Mouse (Mus musculus) neural tube, embryonic 12.5 days (tissue): ENCODE measurements at regions not wholly inside any gene's neighbourhood (a gene's known extent, or its start where the extent isn't known, plus 50 kb on each side); places are given as distances from the start of the nearest gene placed in this dataset.
"Not testable (repeated sequence)": the region's sequence is repeated elsewhere in the genome, so short reads cannot be mapped to it uniquely, and the experiment has no call there.

Source experiments
- ATAC-seq: fragments of 200-750 bp; cut with Nextera tagmentation; 2 replicates; pipeline ENCODE4 v1.8.0; 2017; ENCODE audit warnings: low read depth, mild to moderate bottlenecking, moderate TSS enrichment, moderate library complexity; ENCODE audit not compliant: low FRiP score
- H3K27ac ChIP-seq: fragments of 300-500 bp; sonication (generic); 2 replicates; pipeline ENCODE4 v1.5.1; 2016
- H3K27me3 ChIP-seq: fragments of 300-500 bp; sonication (generic); replicated peaks from 2 replicates; pipeline ENCODE4 v1.6.1; 2016; ENCODE audit warnings: mild to moderate bottlenecking
- H3K36me3 ChIP-seq: fragments of 300-500 bp; sonication (generic); 2 replicates; pipeline ENCODE4 v1.6.1; 2016; ENCODE audit warnings: mild to moderate bottlenecking
- H3K4me1 ChIP-seq: fragments of 300-500 bp; sonication (generic); 2 replicates; pipeline ENCODE4 v1.6.1; 2016
- H3K4me2 ChIP-seq: fragments of 300-500 bp; sonication (generic); replicated peaks from 2 replicates; pipeline ENCODE4 v1.6.1; 2016; ENCODE audit warnings: mild to moderate bottlenecking
- H3K4me3 ChIP-seq: fragments of 300-500 bp; sonication (generic); 2 replicates; pipeline ENCODE4 v1.5.1; 2016
- H3K9ac ChIP-seq: fragments of 300-500 bp; sonication (generic); 2 replicates; pipeline ENCODE4 v1.6.1; 2016; ENCODE audit warnings: mild to moderate bottlenecking
- H3K9me3 ChIP-seq: fragments of 300-500 bp; sonication (generic); 2 replicates; pipeline ENCODE4 v1.6.1; 2016; ENCODE audit warnings: mild to moderate bottlenecking
- WGBS: fragments of 180-500 bp; shearing (Covaris S2); methylation state at CpG from one replicate; pipeline ENCODE4 v1.1.7; 2016; 5-methylcytosine and 5-hydroxymethylcytosine counted together

DNA sequence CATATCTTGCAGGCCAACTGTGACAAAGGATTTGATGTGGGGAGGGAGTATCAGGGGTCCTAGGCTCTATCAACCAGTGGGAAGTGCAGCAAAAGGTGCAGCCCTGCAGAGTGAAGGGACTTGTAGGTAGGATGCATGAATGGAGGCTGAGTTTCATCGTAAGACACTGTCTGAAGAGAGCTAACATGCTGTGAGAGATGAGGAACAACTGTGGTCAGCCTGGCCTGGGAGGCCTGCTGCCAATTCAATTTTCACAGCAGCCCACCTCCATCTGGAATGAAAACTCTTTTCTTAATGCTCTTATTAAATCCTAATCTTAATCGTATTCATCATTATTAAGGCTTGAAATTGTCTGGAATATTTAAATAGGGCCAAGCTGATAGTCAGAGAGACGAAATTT, 622.1 kb upstream of the Brinp1 start:
- ATAC-seq, result no peak
- H3K9ac ChIP-seq, result no peak overlapping the region
- 81% methylated on average over 3 of the region's 3 CpGs for WGBS
- H3K9me3 ChIP-seq, result no peaks in the 10 kb centered on the region
- no peaks in the 10 kb centered on the region for H3K27me3 ChIP-seq
- no peak overlapping the region for H3K4me3 ChIP-seq
- no peak overlapping the region for H3K27ac ChIP-seq
- no peaks in the 10 kb centered on the region for H3K4me1 ChIP-seq
- no peak overlapping the region for H3K4me2 ChIP-seq
- no peaks in the 10 kb centered on the region for H3K36me3 ChIP-seq

DNA sequence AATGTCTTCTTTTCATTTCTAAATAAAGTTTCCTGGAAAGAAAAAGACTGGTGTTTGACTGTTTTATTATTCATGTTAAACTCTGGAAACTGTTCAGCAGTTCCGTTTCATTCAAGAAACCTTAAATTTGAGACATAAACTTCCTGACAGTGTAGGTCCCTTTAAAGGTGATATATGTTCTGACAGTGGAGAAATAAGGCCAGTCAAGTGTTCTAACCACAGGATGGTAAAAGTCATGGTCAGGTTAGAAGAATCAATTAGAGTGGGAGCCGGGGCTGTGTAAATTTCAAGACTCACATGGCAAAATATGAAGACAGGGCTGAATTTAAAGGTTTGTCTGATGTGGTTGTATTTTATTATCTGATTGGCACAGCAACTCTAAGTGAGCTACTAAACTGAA, 593.9 kb upstream of the Brinp1 start:
- no peak overlapping the region for H3K4me3 ChIP-seq
- 74% methylated on average over 2 of the region's 2 CpGs for WGBS
- no peaks in the 10 kb centered on the region for H3K36me3 ChIP-seq
- no peak overlapping the region for H3K27ac ChIP-seq
- H3K4me2 ChIP-seq, result no peak overlapping the region
- no peak overlapping the region for H3K9ac ChIP-seq
- no peaks in the 10 kb centered on the region for H3K9me3 ChIP-seq
- no peaks in the 10 kb centered on the region for H3K27me3 ChIP-seq
- no peak for ATAC-seq
- no peaks in the 10 kb centered on the region for H3K4me1 ChIP-seq

DNA sequence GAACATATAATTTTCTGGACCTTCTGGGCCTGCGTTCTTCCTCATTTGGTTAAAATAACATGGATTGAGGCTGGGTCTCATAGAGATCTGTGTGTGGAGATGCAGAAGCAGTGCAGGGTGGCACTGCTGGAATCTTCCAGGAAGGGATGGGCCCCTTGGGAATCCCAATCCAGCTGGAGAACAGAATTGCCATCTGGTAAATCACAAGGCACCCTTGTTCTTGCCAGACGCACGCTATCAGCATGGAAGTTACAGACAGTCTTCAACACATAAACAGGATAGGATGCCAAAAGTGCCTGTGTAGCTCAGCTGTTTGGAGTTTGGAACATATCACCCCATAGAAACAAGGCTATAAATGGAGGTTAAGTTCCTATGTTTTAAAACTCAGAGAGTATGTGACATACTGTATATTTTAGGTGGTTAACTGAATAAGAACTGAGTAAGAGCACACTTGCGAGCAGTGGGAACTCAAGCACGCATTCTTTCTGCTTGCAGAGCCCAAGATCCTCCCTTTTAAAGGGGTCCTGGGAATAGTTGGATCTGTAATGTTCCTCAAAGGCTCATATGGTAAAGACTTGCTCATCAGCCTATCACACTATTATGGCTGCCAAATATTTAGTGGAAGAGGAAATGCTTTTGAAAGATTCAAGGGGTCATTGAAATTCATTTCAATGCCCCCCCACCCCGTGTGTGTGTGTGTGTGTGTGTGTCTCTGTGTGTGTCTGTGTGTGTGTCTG, 584.1 kb upstream of the Brinp1 start:
- Histone ChIP-seq H3K27ac (no peak overlapping the region), H3K9ac (no peak overlapping the region), H3K27me3 (no peaks in the 10 kb centered on the region), H3K4me1 (no peaks in the 10 kb centered on the region), H3K9me3 (no peaks in the 10 kb centered on the region), H3K4me3 (no peak overlapping the region), H3K36me3 (no peaks in the 10 kb centered on the region), H3K4me2 (no peak overlapping the region)
- ATAC-seq, result no peak
- 76% methylated on average over 6 of the region's 6 CpGs for WGBS

DNA sequence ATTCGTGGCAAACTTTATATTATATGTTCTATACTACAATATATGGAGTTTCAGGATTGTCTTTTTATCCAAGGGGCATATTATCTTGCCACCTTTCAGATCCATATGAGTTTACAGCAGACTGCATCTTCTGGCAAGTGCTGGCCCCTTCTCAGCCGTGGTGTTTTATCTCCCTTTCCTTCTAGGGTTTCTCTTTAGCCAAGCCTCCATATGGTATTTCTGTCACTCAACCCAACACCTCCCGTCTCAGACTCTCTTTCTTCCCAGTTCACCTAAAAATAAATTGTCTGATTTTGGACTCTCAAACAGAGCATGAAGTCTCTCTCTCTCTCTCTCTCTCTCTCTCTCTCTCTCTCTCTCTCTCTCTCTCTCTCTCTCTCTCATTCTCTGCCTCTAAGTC, 578.9 kb upstream of the Brinp1 start:
- Histone ChIP-seq H3K4me3 (no peak overlapping the region), H3K9ac (no peak overlapping the region), H3K9me3 (no peaks in the 10 kb centered on the region), H3K4me2 (no peak overlapping the region), H3K36me3 (no peaks in the 10 kb centered on the region), H3K27me3 (no peaks in the 10 kb centered on the region), H3K27ac (no peak overlapping the region), H3K4me1 (no peaks in the 10 kb centered on the region)
- no peak for ATAC-seq
- 62% methylated on average over 3 of the region's 3 CpGs for WGBS

DNA sequence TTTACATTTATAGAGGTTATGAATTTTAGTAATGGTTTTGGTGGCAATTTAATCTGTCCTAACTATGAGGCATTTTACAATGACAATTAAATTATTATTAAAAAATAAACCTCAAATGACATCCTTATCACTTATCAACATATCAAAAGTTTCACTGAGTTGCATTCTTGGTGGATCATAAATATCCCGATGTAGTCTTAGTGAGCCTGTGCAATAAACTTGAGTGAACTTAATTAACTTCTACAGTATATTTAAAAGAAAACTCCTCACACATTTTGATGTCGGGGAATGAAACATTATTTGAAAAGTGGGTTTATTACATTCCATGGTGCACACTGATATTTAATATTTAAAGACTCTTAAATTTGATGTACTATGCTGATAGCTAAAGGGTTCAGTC, 568.9 kb upstream of the Brinp1 start:
- WGBS, result 88% methylated on average over 2 of the region's 2 CpGs
- no peak overlapping the region for H3K4me2 ChIP-seq
- no peaks in the 10 kb centered on the region for H3K27me3 ChIP-seq
- no peak overlapping the region for H3K27ac ChIP-seq
- no peaks in the 10 kb centered on the region for H3K4me1 ChIP-seq
- H3K9ac ChIP-seq, result no peak overlapping the region
- no peak for ATAC-seq
- H3K9me3 ChIP-seq, result no peaks in the 10 kb centered on the region
- H3K36me3 ChIP-seq, result no peaks in the 10 kb centered on the region
- no peak overlapping the region for H3K4me3 ChIP-seq

DNA sequence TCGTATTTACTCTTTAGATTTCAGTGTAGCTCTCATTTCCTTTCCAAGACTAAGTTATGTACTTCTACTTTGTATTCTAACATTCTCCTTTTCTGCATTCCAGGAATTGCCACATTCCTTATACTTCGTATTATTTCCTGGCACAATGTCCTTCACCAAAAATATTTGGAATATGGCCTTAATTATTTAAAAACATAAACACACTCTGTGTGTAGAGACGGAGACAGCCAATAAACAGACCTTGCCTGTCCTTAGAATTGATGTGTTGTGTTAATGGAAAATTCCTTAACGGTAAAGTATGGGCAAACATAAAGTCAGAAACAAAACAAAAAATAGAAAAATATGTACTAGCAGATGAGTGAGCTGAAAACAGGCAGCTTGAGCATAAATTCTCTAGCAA, 554.1 kb upstream of the Brinp1 start:
- H3K27ac ChIP-seq, result no peak overlapping the region
- WGBS, result 84% methylated on average over 4 of the region's 4 CpGs

DNA sequence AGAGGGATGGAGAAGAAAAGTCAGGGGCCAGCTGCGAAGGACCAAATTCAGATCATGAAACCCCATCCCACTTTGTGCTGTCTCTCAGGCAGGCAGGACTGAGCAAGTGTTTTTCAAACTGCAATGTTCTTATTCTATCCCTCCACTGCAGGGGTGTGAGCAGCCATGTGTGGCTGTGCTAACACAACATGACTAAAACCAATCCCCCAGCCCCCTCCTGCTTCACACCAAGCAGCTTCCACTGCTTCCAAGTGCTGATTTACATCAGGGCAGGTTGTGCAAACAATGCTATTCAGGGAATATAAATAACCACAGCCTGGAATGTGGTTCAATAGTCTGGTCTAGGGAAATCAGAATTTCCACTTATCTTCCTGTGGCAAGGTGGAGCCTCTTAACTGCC, 517.0 kb upstream of the Brinp1 start:
- no peaks in the 10 kb centered on the region for H3K27me3 ChIP-seq
- H3K4me1 ChIP-seq, result no peaks in the 10 kb centered on the region
- H3K4me2 ChIP-seq, result no peak overlapping the region
- H3K36me3 ChIP-seq, result no peaks in the 10 kb centered on the region
- ATAC-seq, result no peak; the same call in 1 of the 2 replicates
- WGBS, result 89% methylated on average over 1 of the region's 1 CpGs
- H3K9ac ChIP-seq, result no peak overlapping the region
- no peak overlapping the region for H3K27ac ChIP-seq
- no peak overlapping the region for H3K4me3 ChIP-seq
- no peaks in the 10 kb centered on the region for H3K9me3 ChIP-seq

More for the DNA sequence above, 554.1 kb upstream of the Brinp1 start:
- no peaks in the 10 kb centered on the region for H3K36me3 ChIP-seq
- no peak overlapping the region for H3K9ac ChIP-seq
- H3K4me2 ChIP-seq, result no peak overlapping the region
- no peaks in the 10 kb centered on the region for H3K4me1 ChIP-seq
- no peaks in the 10 kb centered on the region for H3K27me3 ChIP-seq
- no peaks in the 10 kb centered on the region for H3K9me3 ChIP-seq
- no peak overlapping the region for H3K4me3 ChIP-seq
- no peak for ATAC-seq

DNA sequence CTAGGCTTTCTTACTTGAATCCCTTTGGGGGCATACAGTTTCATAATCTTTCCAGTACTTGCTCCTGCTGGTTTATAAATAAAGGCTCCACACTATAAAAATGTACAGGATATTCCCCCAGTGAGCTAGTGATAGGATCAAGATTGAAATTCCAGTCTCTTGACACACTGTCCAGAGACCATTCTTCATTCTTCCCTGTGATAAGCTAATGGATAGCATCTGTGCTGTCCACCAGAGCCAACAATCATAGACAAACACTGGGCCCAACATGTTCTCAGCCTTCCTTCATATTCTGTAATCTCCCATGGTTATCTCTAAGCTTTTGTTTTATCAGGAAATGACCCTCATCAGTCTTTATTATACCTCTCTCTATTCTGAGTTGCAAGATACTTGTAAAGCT, 505.8 kb upstream of the Brinp1 start:
- no peak for ATAC-seq
- H3K4me2 ChIP-seq, result no peak overlapping the region
- H3K9me3 ChIP-seq, result no peaks in the 10 kb centered on the region
- no peak overlapping the region for H3K4me3 ChIP-seq
- H3K4me1 ChIP-seq, result no peaks in the 10 kb centered on the region
- H3K27me3 ChIP-seq, result no peaks in the 10 kb centered on the region
- H3K9ac ChIP-seq, result no peak overlapping the region
- no peaks in the 10 kb centered on the region for H3K36me3 ChIP-seq
- H3K27ac ChIP-seq, result no peak overlapping the region

DNA sequence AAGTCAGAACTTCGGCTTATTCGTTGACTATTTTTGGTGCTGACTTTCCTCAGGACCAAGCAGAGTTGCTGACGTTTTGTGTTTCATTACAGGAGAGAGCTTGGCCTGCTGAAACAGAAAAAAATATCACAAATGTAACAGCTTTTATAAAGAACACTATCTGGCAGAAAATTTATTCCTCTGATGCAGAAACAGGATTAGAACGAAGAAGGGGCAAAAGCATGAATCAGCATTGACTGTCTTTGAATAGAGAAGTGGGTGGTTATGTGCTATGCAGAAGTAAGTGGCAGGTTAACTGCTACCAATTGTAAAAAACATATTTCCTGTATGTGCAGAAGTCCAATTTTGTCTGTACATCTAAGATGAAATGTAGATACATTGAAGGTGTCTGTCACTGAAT, 502.2 kb upstream of the Brinp1 start:
- WGBS, result 91% methylated on average over 4 of the region's 4 CpGs

DNA sequence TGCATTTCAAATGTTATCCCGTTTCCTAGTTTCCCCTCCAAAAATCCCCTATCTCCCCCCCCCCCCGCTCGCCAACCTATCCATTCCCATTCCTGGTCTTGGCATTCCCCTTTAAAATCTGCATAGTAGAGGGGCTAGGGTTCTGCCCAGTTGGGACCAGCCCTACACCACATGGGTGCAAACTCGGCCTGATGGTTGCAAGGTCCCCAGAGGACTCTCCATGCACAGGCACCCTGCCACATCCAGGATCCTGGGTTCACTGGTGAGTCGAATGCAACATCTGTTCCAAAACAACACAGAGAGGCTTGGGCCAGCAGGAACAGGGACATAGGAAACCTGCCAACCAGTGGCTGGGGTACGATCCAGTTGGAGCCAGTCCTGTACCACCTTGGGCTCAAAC, 492.0 kb upstream of the Brinp1 start:
- Histone ChIP-seq H3K4me2 (no peak overlapping the region), H3K9me3 (no peaks in the 10 kb centered on the region), H3K4me1 (no peaks in the 10 kb centered on the region), H3K27ac (no peak overlapping the region), H3K36me3 (no peaks in the 10 kb centered on the region), H3K27me3 (no peaks in the 10 kb centered on the region), H3K4me3 (no peak overlapping the region), H3K9ac (no peak overlapping the region)
- 89% methylated on average over 6 of the region's 6 CpGs for WGBS
- no peak for ATAC-seq

More for the DNA sequence above, 502.2 kb upstream of the Brinp1 start:
- no peaks in the 10 kb centered on the region for H3K9me3 ChIP-seq
- H3K27me3 ChIP-seq, result no peaks in the 10 kb centered on the region
- no peak overlapping the region for H3K4me2 ChIP-seq
- H3K36me3 ChIP-seq, result no peaks in the 10 kb centered on the region
- H3K27ac ChIP-seq, result no peak overlapping the region
- no peak overlapping the region for H3K9ac ChIP-seq
- no peaks in the 10 kb centered on the region for H3K4me1 ChIP-seq
- no peak overlapping the region for H3K4me3 ChIP-seq
- ATAC-seq, result no peak

DNA sequence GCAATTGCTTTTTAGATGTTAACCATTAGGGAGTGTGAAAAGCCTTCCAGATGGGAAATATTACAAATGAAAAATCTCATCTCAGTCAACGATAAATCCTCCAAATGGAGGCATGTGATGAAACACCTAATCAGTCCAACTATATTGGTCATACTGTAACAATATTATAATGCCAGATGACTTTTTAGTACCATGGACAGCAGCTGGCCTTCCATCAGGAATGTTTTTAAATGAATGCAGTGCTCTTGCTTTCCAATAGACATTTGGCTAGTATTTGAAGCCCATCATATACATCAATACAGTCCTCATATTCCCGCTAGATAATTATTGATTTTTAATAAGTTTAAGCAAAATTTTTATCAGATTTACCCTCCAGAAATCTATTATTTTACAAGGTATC, 489.8 kb upstream of the Brinp1 start:
- 86% methylated on average over 2 of the region's 2 CpGs for WGBS
- no peaks in the 10 kb centered on the region for H3K27me3 ChIP-seq

DNA sequence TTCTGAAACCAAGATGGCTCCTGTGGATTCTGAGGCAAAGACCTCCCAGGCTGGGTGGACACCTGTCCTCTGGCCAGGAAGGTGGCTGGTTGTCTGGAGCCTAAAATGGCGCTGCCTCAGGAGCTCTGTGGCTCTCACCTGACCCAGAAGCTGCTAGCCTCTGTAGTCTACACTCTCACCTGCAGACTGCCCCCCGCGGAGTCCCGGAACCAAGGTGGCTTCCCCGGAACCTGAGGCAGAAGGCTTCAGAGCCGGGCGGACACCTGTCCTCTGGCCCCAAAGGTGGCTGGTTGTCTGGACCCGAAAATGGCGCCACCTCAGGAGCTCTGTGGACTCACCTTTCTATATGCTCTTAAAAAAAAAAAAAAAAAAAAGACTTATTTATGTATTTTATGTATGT, 481.2 kb upstream of the Brinp1 start:
- no peak for ATAC-seq
- no peaks in the 10 kb centered on the region for H3K36me3 ChIP-seq
- no peaks in the 10 kb centered on the region for H3K27me3 ChIP-seq
- H3K4me2 ChIP-seq, result no peak overlapping the region
- no peak overlapping the region for H3K4me3 ChIP-seq
- 93% methylated on average over 9 of the region's 9 CpGs for WGBS
- H3K9ac ChIP-seq, result no peak overlapping the region
- no peaks in the 10 kb centered on the region for H3K4me1 ChIP-seq
- H3K9me3 ChIP-seq, result no peaks in the 10 kb centered on the region
- H3K27ac ChIP-seq, result no peak overlapping the region

More for the DNA sequence above, 489.8 kb upstream of the Brinp1 start:
- ATAC-seq, result no peak
- no peaks in the 10 kb centered on the region for H3K9me3 ChIP-seq
- no peaks in the 10 kb centered on the region for H3K4me1 ChIP-seq
- H3K36me3 ChIP-seq, result no peaks in the 10 kb centered on the region
- no peak overlapping the region for H3K4me2 ChIP-seq
- no peak overlapping the region for H3K9ac ChIP-seq
- no peak overlapping the region for H3K27ac ChIP-seq
- H3K4me3 ChIP-seq, result no peak overlapping the region

DNA sequence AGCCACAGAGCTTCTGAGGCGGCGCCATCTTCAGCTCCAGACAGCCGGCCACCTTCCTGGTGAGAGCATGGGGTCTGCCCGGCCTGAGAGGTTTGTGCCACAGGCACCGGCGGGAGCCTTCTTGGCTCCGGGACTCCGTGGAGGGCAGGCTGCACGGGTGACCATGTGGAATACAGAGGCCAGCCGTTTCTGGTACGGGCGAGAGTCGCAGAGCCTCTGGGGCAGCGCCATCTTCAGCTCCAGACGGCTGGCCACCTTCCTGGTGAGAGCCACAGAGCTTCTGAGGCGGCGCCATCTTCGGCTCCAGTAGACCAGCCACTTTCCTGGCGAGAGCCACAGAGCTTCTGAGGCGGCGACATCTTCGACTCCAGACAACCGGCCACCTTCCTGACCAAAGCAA, 456.2 kb upstream of the Brinp1 start:
- not testable (repeated sequence) for H3K9ac ChIP-seq, H3K27me3 ChIP-seq, H3K4me2 ChIP-seq, H3K4me3 ChIP-seq, H3K36me3 ChIP-seq, H3K27ac ChIP-seq, H3K9me3 ChIP-seq, H3K4me1 ChIP-seq, ATAC-seq
- 95% methylated on average over 23 of the region's 23 CpGs for WGBS
